Mouse (Mus musculus) kidney, postnatal 25 days (tissue): ENCODE data around the gene Lsamp.

Experiments used
- DNase-seq, 2 experiments: peaks; one replicate each; pipeline ENCODE4 v3.0.0; 2021; ENCODE audit warnings: mixed read lengths in 2 of 2

Lsamp gene

DNA sequence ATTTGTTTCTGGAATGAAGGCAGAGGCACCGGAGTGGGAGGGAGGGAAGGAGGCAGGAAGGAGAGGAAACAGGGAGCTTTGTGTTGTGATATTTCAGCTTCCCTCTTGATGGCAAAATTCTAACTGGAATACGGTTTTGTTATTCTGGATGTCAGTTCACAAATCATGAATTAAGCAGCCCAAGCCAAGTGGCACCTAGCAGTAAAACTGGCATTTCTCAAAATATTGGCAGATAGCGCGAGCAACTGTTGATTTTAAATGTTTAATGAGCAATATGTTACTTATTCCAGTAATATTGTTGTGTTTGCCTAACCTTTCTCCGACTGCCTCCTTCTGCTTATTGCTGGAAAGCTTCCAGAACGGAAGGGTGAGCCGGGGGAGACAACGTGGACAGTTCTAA, 2118.5 kb downstream of the Lsamp start:
- no peak for DNase-seq

GRCm38 (mm10) chr16:42112251-42112650, 2128.1 kb downstream of the Lsamp start:
- DNase-seq, result no peak

DNA sequence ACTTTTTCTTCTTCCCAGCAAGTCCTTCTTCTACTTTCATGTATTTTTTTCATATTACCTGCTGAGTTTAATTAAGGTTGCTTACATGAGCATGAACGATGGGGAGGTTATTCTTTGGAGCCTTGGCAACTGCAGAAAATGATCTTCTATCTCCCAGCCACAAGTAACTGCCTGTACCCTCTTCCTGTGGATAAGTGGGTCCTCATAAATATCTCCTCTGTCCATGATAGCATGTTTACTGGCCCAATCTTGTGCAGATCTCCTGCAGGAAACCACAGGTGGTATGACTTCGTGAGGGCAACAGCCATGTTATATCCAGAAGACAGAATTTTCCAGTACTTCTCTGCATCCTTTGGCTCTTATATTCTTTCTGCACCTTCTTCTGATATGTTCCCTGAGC, 2129.1 kb downstream of the Lsamp start:
- no peak for DNase-seq

DNA sequence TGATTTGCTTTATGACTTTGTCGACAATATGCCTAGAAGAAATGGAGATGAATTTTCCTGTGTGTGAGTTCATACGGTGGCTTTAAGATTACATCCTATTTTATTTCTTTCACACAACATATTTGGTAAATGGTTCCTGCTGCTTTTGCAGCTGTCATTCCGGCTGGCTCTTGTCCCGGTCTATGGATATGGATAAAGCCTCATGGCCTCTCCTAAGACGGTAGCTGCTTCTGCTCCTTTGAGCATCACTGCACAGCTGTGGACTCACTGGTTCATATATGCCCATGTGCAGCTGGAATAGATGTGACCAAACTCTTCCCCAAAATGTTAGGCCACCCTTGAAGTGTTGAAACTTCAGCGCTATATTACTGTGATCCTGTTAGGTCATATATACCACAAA, 2137.6 kb downstream of the Lsamp start:
- no peak for DNase-seq

DNA sequence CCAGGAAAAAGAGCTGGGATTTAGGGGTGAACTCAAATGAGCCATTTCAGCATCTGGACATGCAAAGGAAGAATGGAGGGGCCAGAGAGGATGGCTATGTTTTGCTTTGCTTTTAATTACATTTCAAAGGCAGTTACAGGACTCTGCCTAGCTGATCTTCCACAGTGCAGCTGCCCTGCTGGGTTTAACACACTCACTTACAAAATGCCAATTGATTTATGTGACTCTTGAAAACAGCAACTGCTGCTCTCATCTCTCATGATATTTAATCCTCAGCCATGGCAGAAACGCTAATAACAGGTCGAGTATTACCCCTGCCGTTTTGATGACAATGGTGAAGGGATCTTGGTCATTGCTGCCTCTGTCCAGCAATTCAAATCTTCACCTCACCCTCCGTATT, 2139.7 kb downstream of the Lsamp start:
- no peak for DNase-seq

DNA sequence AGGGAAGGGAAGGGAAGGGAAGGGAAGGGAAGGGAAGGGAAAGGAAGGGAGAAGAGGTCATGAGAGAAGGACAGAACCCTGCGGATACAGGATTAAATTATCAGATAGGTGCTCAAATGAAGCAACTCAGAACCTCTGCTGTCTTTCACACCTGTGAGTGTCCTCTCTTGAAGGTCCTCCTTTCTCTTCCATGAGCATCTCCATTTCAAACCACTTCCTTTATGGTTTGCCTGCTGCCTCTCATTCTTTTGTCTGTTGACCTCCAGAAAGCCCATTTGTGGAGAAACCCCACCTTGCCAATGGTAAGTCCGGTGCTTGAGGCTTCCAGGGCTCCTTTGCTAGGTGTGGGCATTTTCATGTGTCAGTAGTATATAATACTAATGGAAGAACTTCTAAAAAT, 2141.9 kb downstream of the Lsamp start:
- no peak for DNase-seq

GRCm38 (mm10) chr16:42147164-42147563, 2163.0 kb downstream of the Lsamp start:
- DNase-seq, result no peak

DNA sequence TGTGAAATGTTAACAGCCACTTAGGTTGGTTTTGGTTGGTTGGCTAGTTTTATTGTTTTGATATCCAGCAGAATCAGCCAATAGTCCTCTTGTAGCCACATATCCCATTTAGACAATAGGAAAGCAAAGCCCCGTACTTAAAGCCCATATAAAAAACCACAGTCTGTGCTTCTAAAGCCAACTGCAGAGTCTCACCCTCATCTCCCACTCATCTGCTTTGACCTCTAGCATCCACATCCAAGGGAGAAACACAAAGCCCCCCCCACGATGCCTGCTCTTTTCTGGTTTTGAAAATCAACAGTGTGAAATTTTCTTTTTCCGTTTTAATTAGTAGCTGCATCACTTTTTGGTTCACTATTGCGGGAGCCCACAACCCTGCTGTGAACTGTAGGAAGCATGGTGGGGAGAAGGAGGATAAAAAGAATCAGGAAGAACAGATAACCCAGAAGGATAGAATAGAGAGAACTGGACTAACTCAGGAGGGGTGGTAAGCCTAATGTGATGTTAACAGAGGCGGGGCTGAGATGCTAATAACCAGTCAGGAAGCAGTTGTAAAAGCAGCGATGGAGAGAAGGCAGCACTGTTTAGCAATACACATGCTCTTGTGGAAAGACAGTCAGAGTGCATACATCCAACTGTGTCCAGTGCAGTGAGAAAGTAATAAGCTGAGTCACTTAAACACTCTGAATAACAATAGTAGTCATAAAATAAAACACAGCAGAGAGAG, 2165.2 kb downstream of the Lsamp start:
- DNase-seq, result no peak

- no peak for DNase-seq
Observed at GRCm38 (mm10) chr16:42152640-42153039, 2168.5 kb downstream of the Lsamp start.

DNA sequence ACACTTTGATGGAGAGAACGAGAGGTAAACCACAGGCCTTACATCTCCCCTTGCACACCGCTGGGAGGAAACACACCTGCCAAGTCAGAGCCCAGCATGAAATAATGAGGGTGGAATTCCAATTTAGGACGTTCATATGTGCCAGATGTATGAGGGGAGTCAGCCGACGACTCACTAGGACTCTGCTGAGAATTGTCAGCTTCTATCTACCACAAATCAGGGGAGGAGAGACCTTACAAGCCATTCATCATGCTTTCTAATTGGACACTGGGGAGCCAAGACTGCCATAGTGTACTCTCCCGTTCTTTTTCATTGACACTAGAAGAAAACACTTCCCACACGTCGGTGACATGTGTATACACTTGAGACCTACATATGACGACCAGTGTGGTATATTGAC, 2173.7 kb downstream of the Lsamp start:
- no peak for DNase-seq

DNA sequence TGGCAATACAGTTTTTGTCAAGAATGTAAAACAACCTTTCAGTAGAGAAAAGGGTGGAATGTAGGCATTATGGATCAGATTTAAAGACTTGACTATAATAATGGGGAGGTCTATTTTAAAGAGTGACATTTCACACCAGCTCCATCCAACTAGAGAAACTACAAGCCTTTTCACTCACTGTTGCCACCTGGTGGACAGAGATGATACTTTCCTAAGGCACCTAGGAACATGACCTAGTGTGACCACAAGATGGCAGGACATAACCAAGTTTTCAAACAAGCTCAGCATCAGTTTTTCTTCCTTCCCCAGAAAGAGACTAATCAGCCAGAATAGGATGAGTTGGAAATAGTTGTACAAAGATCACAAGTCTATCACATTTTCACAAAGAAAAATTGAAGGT, 2180.8 kb downstream of the Lsamp start:
- DNase-seq, result peak; percentile 52 to 89

DNA sequence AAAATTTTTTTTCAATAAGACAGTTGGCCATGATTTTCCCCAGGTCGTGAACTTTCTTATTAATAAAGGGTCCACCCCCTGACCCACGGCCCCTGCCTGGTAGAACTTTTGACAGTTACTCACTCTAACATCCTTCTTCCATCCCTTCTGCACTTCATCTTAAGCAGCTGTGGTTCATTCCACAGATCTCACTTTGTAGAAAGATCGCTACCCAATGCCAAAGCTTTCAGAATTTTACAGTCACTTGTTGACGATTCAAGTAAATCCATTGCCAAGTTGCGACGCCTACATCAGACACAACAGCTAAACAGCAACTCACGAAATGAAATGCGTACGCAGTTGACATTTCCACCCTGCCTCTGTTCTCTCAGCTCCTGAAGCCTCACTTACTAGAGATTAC, 2184.1 kb downstream of the Lsamp start:
- no peak for DNase-seq

DNA sequence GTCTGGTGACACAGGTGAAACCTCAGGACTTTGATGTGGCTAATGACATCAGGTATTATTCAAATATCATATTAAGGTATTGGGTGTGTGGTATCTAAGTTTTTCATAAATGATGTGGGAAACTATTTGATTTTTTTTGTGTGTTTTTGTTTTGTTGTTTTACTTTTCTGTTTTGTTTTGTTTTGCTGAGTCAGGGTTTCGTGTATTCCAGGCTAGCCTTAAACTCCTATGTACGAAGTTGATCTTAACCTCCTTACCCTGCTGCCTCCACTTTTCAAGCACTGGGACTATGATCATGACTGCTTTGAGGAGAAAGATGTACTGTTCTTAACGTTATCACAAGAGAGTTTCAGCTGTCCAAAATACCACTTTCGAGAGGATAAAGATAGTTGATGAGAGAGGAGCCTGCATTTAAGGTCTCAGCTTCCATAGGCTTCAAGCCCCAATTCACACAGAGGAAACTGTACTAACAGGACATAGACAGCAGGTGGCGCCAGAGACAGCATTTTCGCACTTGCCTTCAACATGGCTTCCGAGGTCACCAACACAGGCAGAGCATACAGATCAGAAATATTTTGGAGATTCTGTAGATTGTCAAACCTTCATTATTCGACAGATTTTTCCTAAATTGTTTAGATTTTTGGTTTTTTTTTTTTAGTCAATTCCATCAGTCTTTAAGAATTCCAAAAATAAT, 2185.4 kb downstream of the Lsamp start:
- peak; percentile 61 to 77 for DNase-seq

DNA sequence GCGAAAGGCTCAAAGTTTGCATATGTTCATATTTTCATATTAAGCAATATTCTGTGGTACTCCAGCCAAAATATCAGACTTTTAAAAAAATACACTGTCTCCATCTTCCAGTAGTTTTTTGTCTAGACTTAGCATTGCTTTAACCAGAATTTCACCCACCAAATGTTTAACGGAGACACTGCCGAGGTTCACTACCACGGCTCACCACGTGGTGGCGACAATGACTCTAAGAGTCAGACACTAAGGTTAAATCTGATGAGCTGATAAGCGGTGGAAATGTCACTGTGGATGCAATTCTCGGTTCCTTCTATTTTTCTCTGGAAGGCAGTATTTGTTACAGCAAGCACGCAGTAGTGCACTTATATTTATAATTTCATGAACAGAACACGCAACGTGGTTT, 2188.3 kb downstream of the Lsamp start:
- peak; percentile 55 to 82 for DNase-seq

DNA sequence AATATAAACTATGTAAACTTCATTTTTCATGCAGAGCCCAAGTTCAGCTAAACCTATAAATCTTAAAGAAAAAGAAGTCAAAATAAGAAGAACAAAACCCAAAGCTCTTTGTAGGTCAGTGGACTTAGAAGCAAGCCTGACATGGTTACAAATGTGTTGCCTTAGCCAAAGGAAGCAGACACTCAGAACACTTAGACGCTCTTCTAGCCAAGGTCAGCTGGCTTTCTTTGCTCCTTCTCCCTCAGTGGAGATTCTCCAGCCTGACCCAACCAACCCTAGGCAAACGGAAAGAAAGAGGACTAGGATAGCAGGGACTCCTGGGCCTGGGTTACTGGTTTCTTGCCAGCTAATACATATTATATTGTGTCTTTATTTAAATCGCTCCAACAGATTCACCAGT, 2194.7 kb downstream of the Lsamp start:
- no peak for DNase-seq

DNA sequence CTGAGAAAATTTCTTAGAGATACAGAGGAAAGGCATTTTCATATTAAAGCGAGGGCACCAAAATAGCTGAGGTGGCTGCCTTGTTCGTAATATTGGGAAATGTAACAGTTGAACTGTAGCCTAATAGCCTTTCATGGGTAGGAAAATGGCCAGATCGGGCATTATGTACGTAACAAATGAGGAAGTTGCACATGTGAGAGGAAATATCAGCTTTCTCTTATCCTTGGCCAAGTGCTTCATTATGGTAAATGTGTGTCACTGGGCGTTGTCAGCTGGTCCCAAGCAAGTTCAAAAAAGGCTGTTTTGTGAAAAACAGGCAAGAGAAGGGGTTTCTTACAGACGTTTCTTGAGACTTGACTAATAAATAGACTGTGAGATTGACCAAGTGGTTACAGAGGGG, 2195.9 kb downstream of the Lsamp start:
- DNase-seq, result no peak

- DNase-seq, result no peak
Observed at GRCm38 (mm10) chr16:42180473-42180872, 2196.3 kb downstream of the Lsamp start.

DNA sequence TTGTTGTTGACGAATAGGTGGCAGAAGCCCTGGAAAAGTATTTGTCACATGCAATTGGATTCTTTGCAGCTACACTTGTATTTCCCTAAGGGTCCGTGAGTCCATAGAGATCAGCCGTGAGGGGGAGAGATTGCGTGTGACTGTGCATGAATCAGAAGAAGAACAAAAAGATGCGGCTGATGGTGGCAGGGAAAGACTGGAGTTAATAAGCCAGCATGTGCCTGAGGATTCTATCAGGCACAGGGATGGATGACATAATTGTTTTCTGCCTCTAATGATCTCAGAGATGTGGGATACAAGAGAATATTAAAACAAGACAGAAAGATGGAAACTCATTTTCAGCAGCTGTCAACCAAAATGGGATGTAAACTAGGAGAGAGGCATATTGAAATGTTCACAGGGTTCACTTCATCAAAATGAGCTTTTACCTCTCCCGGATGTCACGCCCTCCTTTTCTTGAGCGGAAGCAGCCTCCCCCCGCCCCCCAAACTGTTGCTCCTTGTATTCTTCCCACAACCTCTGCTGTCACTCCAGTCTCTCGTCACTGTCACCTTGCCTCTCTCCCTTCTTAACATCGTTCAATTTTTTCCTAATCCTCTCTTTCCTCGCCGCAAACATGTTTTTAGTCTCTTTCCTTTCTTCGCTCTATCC, 2205.4 kb downstream of the Lsamp start:
- DNase-seq, result no peak

GRCm38 (mm10) chr16:42190114-42191045, 2206.2 kb downstream of the Lsamp start:
- DNase-seq, result peak; percentile 84 to 92
